Mouse (Mus musculus) forebrain, embryonic 16.5 days (tissue): ENCODE measurements around the gene Pin1. TPM values are rescaled to one million over a fixed set of nuclear protein-coding genes. Genes with fewer than 3 reads are reported as not detected.

Experiments
- ATAC-seq: fragments of 200-750 bp; cut with Nextera tagmentation; 2 replicates; pipeline ENCODE4 v1.8.0; 2017; ENCODE audit warnings: mild to moderate bottlenecking, moderate library complexity
- H3K27ac ChIP-seq: fragments of 300-500 bp; sonication (generic); 2 replicates; pipeline ENCODE4 v1.5.1; 2014; ENCODE audit warnings: low read length, control low read depth
- H3K27me3 ChIP-seq: fragments of 300-500 bp; sonication (generic); replicated peaks from 2 replicates; pipeline ENCODE4 v1.6.1; 2014; ENCODE audit warnings: low read length; ENCODE audit not compliant: control insufficient read depth, insufficient read depth
- H3K36me3 ChIP-seq: fragments of 300-500 bp; sonication (generic); 2 replicates; pipeline ENCODE4 v1.6.1; 2014; ENCODE audit not compliant: control insufficient read depth, insufficient read depth
- H3K4me1 ChIP-seq: fragments of 300-500 bp; sonication (generic); replicated peaks from 2 replicates; pipeline ENCODE4 v1.6.1; 2014; ENCODE audit warnings: low read length; ENCODE audit not compliant: control insufficient read depth, insufficient read depth
- H3K4me2 ChIP-seq: fragments of 300-500 bp; sonication (generic); 2 replicates; pipeline ENCODE4 v1.6.1; 2014; ENCODE audit warnings: mild to moderate bottlenecking, low read length, control low read depth
- H3K4me3 ChIP-seq: fragments of 300-500 bp; sonication (generic); replicated peaks from 2 replicates; pipeline ENCODE4 v1.5.1; 2014; ENCODE audit warnings: mild to moderate bottlenecking, low read length, control low read depth
- H3K9ac ChIP-seq: fragments of 300-500 bp; sonication (generic); replicated peaks from 2 replicates; pipeline ENCODE4 v1.6.1; 2014; ENCODE audit warnings: low read depth, low read length, control low read depth
- H3K9me3 ChIP-seq: fragments of 300-500 bp; sonication (generic); 2 replicates; pipeline ENCODE4 v1.6.1; 2016; ENCODE audit warnings: low read length; ENCODE audit not compliant: control insufficient read depth
- WGBS: fragments of 180-500 bp; shearing (Covaris S2); extraction: QIAGEN DNeasy Blood & Tissue Kit; methylation state at CpG from one replicate; pipeline ENCODE4 v1.1.7; 2014; 5-methylcytosine and 5-hydroxymethylcytosine counted together
- polyA plus RNA-seq: library from polyadenylated mRNA; unstranded; fragments of >200 nt; fragmentation: Nextera tagmentation; extraction: Ambion mirVana; gene quantifications from 2 replicates; pipeline ENCODE4 v1.2.1, GENCODE M21; 2015

Gene Pin1
- polyA plus RNA-seq, 1 experiment from 2014 or later: 63.2 TPM

- Histone ChIP-seq H3K27me3 (no peaks in the 10 kb centered on the region), H3K4me1 (peaks cover 31% of the 10 kb centered on the region), H3K4me3 (peak overlapping the region; percentile 92), H3K4me2 (peak overlapping the region; percentile 82), H3K27ac (0 out of 2 replicates have a peak overlapping the region, but pooled peaks have one; percentile 11), H3K36me3 (peaks cover 11% of the 10 kb centered on the region), H3K9me3 (no peaks in the 10 kb centered on the region), H3K9ac (peak overlapping the region; percentile 68)
- WGBS: under 1% methylated on average over 25 of the region's 25 CpGs
- no peak; the same call in 1 of the 2 replicates for ATAC-seq
These were observed 364 bp downstream of the Pin1 start for GRCm38 (mm10) chr9:20652260-20652658.

- Histone ChIP-seq H3K36me3 (peaks cover 8% of the 10 kb centered on the region), H3K4me3 (no peak overlapping the region), H3K4me1 (peaks cover 31% of the 10 kb centered on the region), H3K27me3 (no peaks in the 10 kb centered on the region), H3K9me3 (no peaks in the 10 kb centered on the region), H3K4me2 (no peak overlapping the region), H3K27ac (no peak overlapping the region), H3K9ac (no peak overlapping the region)
- no peak for ATAC-seq
- WGBS: 89% methylated on average over 3 of the region's 3 CpGs
These were observed 2.0 kb downstream of the Pin1 start for GRCm38 (mm10) chr9:20653859-20654258.

- H3K27ac ChIP-seq: no peak overlapping the region
- no peak for ATAC-seq
- 81% methylated on average over 3 of the region's 3 CpGs for WGBS
- H3K36me3 ChIP-seq: peaks cover 14% of the 10 kb centered on the region
- H3K9me3 ChIP-seq: no peaks in the 10 kb centered on the region
- no peaks in the 10 kb centered on the region for H3K27me3 ChIP-seq
- H3K4me2 ChIP-seq: no peak overlapping the region
- peaks cover 24% of the 10 kb centered on the region for H3K4me1 ChIP-seq
- H3K4me3 ChIP-seq: no peak overlapping the region
- no peak overlapping the region for H3K9ac ChIP-seq
These were observed 5.7 kb downstream of the Pin1 start for GRCm38 (mm10) chr9:20657546-20657945.

- no peak overlapping the region for H3K4me3 ChIP-seq
- no peak overlapping the region for H3K9ac ChIP-seq
- peaks cover 7% of the 10 kb centered on the region; the same call in 1 of the 2 replicates for H3K36me3 ChIP-seq
- H3K27me3 ChIP-seq: no peaks in the 10 kb centered on the region
- H3K27ac ChIP-seq: no peak overlapping the region
- 62% methylated on average over 3 of the region's 3 CpGs for WGBS
- ATAC-seq: peak; percentile 32; the same call in 1 of the 2 replicates
- no peak overlapping the region for H3K4me2 ChIP-seq
- peaks cover 27% of the 10 kb centered on the region for H3K4me1 ChIP-seq
- H3K9me3 ChIP-seq: no peaks in the 10 kb centered on the region
These were observed 10.4 kb downstream of the Pin1 start for GRCm38 (mm10) chr9:20662325-20662724.

- Histone ChIP-seq H3K36me3 (peaks cover 7% of the 10 kb centered on the region; the same call in 1 of the 2 replicates), H3K4me2 (no peak overlapping the region), H3K9ac (no peak overlapping the region), H3K4me3 (no peak overlapping the region), H3K27me3 (no peaks in the 10 kb centered on the region), H3K27ac (no peak overlapping the region), H3K4me1 (peaks cover 27% of the 10 kb centered on the region), H3K9me3 (no peaks in the 10 kb centered on the region)
- 91% methylated on average over 8 of the region's 8 CpGs for WGBS
- ATAC-seq: no peak
These were observed 11.0 kb downstream of the Pin1 start for GRCm38 (mm10) chr9:20662874-20663273.

GRCm38 (mm10) chr9:20663956-20664355 lies 12.1 kb downstream of the Pin1 start:
- Histone ChIP-seq H3K9me3 (no peaks in the 10 kb centered on the region), H3K4me2 (no peak overlapping the region), H3K27ac (peak overlapping the region; percentile 79), H3K4me3 (no peak overlapping the region), H3K4me1 (peaks cover 27% of the 10 kb centered on the region), H3K9ac (no peak overlapping the region), H3K36me3 (peaks cover 10% of the 10 kb centered on the region; the same call in 1 of the 2 replicates), H3K27me3 (no peaks in the 10 kb centered on the region)
- ATAC-seq: peak; percentile 54
- WGBS: 62% methylated on average over 2 of the region's 2 CpGs

GRCm38 (mm10) chr9:20664366-20664765 lies 12.5 kb downstream of the Pin1 start:
- no peak overlapping the region for H3K4me2 ChIP-seq
- H3K9me3 ChIP-seq: no peaks in the 10 kb centered on the region
- H3K4me1 ChIP-seq: peaks cover 27% of the 10 kb centered on the region
- peak; percentile 41 for ATAC-seq
- peak overlapping the region; percentile 79 for H3K27ac ChIP-seq
- no peak overlapping the region for H3K4me3 ChIP-seq
- peaks cover 10% of the 10 kb centered on the region; the same call in 1 of the 2 replicates for H3K36me3 ChIP-seq
- 38% methylated on average over 2 of the region's 2 CpGs for WGBS
- H3K27me3 ChIP-seq: no peaks in the 10 kb centered on the region
- no peak overlapping the region for H3K9ac ChIP-seq

- no peak for ATAC-seq
- no peak overlapping the region for H3K4me3 ChIP-seq
- H3K27me3 ChIP-seq: no peaks in the 10 kb centered on the region
- WGBS: 67% methylated on average over 5 of the region's 5 CpGs
- H3K9me3 ChIP-seq: no peaks in the 10 kb centered on the region
- H3K4me2 ChIP-seq: no peak overlapping the region
- no peak overlapping the region for H3K9ac ChIP-seq
- peak overlapping the region; percentile 79 for H3K27ac ChIP-seq
- H3K36me3 ChIP-seq: peaks cover 10% of the 10 kb centered on the region; the same call in 1 of the 2 replicates
- peaks cover 27% of the 10 kb centered on the region for H3K4me1 ChIP-seq
These were observed 13.2 kb downstream of the Pin1 start for GRCm38 (mm10) chr9:20664982-20665637.

- H3K9ac ChIP-seq: no peak overlapping the region
- H3K9me3 ChIP-seq: no peaks in the 10 kb centered on the region
- H3K36me3 ChIP-seq: peaks cover 10% of the 10 kb centered on the region; the same call in 1 of the 2 replicates
- H3K4me2 ChIP-seq: no peak overlapping the region
- no peaks in the 10 kb centered on the region for H3K27me3 ChIP-seq
- peaks cover 27% of the 10 kb centered on the region for H3K4me1 ChIP-seq
- H3K4me3 ChIP-seq: no peak overlapping the region
- WGBS: 8% methylated on average over 8 of the region's 8 CpGs
- no peak for ATAC-seq
- H3K27ac ChIP-seq: peak overlapping the region; percentile 52
These were observed 14.0 kb downstream of the Pin1 start for GRCm38 (mm10) chr9:20665925-20666324.
